Mouse (Mus musculus) ovary, postnatal 36 days (tissue): Measurements from ENCODE around the gene Rab42.

Experiments used
- DNase-seq: peaks from one replicate; pipeline ENCODE4 v3.0.0; 2022; ENCODE audit warnings: low spot score, mixed read lengths

Gene Rab42

GRCm38 (mm10) chr4:132273166-132273565, 30.0 kb downstream of the Rab42 start:
- no peak for DNase-seq

DNA sequence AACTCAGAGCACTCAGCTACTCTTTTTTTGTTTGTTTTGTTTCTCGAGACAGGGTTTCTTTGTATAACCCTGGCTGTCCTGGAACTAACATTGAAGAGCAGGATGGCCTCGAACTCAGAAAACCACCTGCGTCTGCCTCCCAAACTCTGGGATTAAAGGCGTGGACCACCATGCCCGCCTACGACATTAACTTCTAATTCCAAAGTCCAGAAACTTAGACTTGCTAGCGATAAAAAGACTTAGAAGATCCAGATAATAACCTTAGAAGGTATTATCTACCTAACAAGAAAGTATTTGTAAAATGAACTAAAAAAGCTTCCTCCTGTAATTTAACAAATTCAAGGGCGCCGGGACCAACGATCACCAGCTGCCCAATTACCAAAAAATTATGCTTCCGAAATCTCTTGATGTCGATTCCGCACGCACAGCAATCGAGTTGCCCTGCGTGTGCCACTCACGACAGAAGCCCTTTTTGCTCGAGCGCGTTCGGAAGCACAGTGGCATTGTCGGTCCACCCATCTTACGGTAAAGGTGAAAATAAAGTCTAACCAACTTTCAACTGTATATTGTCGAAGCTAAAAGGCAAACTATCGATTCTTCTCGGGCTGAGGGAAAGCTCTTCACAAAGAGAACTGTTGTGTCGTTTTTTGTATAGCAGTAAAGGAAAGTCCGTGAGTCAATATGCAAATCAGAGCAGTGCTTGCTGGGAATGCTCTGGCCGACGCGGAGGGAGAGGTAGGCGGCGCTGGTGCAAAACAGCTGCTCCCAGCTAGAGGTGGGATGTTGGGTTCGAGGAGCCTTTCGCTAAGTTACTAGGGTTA, 33.2 kb downstream of the Rab42 start:
- DNase-seq, result peak; percentile 78

DNA sequence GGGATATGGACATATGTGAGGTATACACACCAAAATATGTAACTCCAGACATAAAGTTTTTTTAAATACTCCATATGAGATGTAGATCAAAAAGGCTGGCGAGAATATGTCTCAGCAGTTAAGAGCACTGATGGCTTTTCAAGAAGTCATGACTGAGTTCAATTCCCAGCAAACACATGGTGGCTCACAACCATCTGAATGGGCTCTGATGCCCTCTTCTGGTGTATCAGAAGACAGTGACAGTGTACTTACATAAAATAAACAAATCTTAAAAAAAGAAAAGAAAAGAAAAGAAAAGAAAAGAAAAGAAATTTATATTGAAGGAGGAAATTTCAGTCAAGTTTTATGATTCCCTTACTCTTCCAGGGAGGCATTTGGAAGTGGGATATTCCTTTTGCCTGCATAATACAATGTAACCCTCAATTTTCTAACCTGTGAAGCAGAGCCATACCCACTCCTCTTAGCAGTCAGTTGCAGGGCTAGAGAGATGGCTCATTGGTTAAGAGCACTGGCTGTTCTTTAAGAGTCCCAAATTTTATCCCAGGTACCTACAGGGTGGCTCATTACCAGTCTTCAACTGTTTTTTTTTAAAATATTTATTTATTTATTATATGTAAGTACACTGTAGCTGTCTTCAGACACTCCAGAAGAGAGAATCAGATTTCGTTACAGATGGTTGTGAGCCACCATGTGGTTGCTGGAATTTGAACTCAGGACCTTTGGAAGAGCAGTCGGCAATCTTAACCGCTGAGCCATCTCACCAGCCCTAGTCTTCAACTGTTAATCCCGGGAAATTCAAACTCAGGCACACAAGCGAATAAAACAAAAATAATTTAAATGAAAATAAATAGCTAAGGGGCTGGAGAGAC, 34.1 kb downstream of the Rab42 start:
- no peak for DNase-seq

- DNase-seq, result no peak
Measured at GRCm38 (mm10) chr4:132266835-132267349, 36.3 kb downstream of the Rab42 start.

- DNase-seq, result no peak
Measured at GRCm38 (mm10) chr4:132263313-132263712, 39.9 kb downstream of the Rab42 start.

DNA sequence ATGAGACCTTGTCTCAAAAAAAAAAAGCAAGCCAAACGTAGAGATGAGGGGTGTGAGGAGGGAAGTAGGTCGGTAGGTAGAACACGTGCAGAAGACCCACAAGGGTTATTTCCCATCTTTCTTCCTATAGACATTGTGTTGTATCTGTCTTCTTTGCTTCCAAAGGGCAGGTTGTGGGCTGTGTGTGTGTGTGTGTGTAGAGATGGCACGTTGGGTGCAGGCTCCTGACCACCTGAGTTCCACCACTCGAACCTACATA, 40.9 kb downstream of the Rab42 start:
- DNase-seq, result no peak

DNA sequence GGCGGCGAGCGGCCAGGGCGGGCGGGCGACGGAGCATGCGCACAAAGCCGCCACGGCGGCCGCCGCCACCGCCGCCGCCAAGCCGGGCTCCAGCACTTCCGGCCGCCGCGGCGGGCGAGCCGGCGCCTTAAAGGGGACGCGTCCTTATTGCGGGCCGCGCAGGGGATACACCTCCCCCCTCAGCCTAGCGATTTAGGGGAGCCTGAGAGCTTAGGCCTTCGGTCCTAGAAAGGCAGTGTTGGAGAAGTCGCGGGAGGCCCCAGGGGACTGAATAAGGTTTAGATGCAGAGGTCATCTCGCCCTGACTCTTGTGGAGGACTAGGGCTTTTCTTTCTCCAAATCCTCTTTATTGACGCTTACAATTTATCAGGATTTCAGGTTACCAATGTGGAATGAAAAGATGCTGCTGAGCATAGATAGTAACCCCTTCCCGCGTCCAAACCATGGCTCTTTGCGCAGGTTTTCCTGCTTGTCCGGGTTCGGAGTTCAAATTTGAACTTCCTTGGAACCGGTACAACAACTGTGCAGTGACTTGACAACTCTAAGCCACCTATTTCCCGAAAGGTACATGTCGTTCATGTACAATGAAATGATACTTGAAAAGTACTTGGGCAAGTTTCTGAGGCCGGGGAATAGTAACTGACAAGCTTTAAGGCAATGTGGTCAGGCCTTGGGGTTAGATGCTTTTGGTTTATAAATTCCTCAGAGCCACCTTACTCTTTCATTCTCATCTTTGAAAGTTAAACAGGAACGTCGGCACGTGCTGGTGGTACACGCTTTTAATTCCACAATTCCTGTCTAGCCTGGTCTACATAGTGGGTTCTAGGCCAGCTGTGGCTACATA, 41.4 kb downstream of the Rab42 start, which contains the start of gene Gmeb1:
Gene Gmeb1, minus strand, starts transcription at position 89 of the 844 bp plus-strand sequence.
- peak; percentile 81 for DNase-seq

DNA sequence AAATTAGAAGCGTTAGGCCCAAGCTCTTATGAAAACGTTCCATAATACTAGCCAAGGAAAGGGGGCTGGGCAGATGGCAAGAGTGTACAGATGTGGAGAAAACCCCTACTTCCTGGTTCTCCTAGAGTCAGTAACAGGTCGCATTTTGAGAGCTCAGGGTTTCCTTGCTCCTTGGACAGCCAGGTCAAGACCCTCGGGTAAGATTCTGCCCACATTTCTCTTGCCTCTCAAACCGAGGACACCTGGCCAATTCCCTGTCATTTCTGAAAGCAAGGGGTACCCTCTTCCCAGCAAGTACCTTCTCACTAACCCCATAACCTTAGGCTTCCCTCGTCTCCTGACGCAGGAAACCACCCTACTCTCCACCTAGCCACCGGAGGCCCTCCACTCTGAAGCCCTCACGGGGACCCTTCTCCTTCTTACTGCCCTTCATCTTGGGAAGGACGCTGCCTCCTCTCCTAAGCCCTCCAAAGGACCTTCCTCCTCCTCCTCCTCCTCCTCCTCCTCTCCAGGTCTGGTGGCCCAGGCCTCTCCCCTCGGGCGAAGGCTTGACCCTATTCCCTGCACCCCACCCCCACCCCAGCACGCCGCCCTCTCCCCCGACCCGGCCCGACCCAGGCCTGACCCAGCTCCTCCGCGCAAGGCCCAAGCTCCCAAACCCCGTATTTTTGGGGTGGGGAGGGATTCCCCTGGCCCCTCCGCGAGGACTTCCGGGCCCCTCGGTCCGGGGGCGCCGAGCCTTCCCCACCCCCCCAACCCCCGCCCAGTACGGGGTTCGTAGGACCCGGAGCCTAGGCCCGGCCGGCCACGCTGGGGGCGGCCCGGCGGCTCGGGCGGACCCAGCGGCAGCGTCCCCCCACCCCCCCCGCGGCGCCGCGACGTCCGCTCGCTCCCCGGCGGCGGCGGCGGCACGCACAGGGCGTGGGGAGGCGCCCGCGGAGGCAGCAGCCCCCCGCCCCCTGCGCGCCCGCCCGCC, 42.5 kb downstream of the Rab42 start:
- DNase-seq, result peak; percentile 67

GRCm38 (mm10) chr4:132259248-132259647, 43.9 kb downstream of the Rab42 start:
- no peak for DNase-seq

DNA sequence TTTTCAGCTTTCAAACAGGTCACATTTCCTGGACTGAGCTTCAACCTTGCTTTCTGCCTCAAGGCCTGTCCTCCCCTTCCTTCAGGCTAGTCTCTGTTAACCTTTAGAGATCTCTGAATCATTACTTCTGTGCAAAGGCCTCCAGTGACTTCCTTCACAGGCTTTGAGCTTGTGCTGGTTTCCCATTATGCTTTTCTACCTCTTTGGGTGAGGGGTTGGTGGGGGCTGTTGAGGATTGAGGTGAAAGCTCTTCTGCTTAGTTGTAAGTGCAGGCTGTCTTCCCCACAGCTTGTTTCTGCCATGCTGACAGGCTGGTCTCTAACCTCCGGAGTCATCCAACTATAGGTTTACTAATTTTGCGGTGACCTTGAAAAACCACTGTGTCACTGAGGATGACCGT, 46.8 kb downstream of the Rab42 start:
- no peak for DNase-seq

- DNase-seq, result no peak
Measured at GRCm38 (mm10) chr4:132254986-132255385, 48.2 kb downstream of the Rab42 start.

GRCm38 (mm10) chr4:132253622-132254021, 49.6 kb downstream of the Rab42 start:
- DNase-seq, result no peak

GRCm38 (mm10) chr4:132253128-132253527, 50.1 kb downstream of the Rab42 start:
- no peak for DNase-seq
